Mouse (Mus musculus): ENCODE results near the gene Retnlb. TPM values are rescaled to one million over a fixed set of nuclear protein-coding genes. Genes with fewer than 3 reads are reported as not detected.

The Retnlb gene
- polyA plus RNA-seq, 1 experiment from 2014 or later: not detected

- H3K4me1 ChIP-seq (ENCODE audit: control insufficient read depth, insufficient read depth, low read length): no peaks in the 10 kb centered on the region
- no peak overlapping the region for H3K4me3 ChIP-seq (ENCODE audit: low read length)
- ATAC-seq (ENCODE audit: low FRiP score, low TSS enrichment): no peak
- no peak overlapping the region for H3K9ac ChIP-seq (ENCODE audit: low read depth, low read length)
- no peaks in the 10 kb centered on the region for H3K27me3 ChIP-seq (ENCODE audit: control insufficient read depth, insufficient read depth, low read length)
- H3K4me2 ChIP-seq (replicated peaks; ENCODE audit: low read depth, low read length): no peak overlapping the region
- WGBS: 88% methylated on average over 1 of the region's 1 CpGs
- no peaks in the 10 kb centered on the region for H3K36me3 ChIP-seq (ENCODE audit: control insufficient read depth, insufficient read depth, low read length)
- no peak overlapping the region for H3K27ac ChIP-seq (ENCODE audit: low read depth, low read length)
- no peaks in the 10 kb centered on the region for H3K9me3 ChIP-seq (ENCODE audit: control insufficient read depth, low read length)
Observed at GRCm38 (mm10) chr16:48805412-48805811, 11.2 kb upstream of the Retnlb start.

GRCm38 (mm10) chr16:48806521-48806920 is 10.1 kb upstream of the Retnlb start:
- WGBS: 90% methylated on average over 1 of the region's 1 CpGs
- Histone ChIP-seq H3K27ac (ENCODE audit: low read depth, low read length) (no peak overlapping the region), H3K4me1 (ENCODE audit: control insufficient read depth, insufficient read depth, low read length) (no peaks in the 10 kb centered on the region), H3K4me2 (replicated peaks; ENCODE audit: low read depth, low read length) (no peak overlapping the region), H3K9me3 (ENCODE audit: control insufficient read depth, low read length) (no peaks in the 10 kb centered on the region), H3K36me3 (ENCODE audit: control insufficient read depth, insufficient read depth, low read length) (no peaks in the 10 kb centered on the region), H3K4me3 (ENCODE audit: low read length) (no peak overlapping the region), H3K27me3 (ENCODE audit: control insufficient read depth, insufficient read depth, low read length) (no peaks in the 10 kb centered on the region), H3K9ac (ENCODE audit: low read depth, low read length) (no peak overlapping the region)
- no peak for ATAC-seq (ENCODE audit: low FRiP score, low TSS enrichment)

DNA sequence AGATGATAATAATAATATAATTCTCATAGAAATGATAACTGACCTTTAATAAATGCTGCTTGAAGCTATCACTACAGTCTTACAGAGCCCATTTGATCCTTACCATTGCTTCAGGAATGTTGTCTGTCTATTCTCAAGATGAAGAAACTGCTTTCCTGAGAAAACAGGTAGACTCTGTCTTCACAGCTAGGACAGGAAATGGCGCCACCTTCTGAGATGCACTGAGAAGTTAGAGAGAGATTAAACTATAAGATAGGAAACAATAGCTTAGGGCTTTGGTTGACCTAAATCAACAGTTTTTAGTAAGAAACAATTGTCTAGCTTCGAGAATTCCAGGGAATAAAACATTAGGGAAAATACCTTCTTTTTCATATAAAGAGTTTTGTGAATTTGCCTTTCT is 7.3 kb upstream of the Retnlb start:
- H3K4me3 ChIP-seq (ENCODE audit: low read length): no peak overlapping the region
- no peaks in the 10 kb centered on the region for H3K36me3 ChIP-seq (ENCODE audit: control insufficient read depth, insufficient read depth, low read length)
- H3K4me1 ChIP-seq (ENCODE audit: control insufficient read depth, insufficient read depth, low read length): no peaks in the 10 kb centered on the region
- 57% methylated on average over 2 of the region's 2 CpGs for WGBS
- H3K4me2 ChIP-seq (replicated peaks; ENCODE audit: low read depth, low read length): no peak overlapping the region
- no peaks in the 10 kb centered on the region for H3K27me3 ChIP-seq (ENCODE audit: control insufficient read depth, insufficient read depth, low read length)
- no peak overlapping the region for H3K9ac ChIP-seq (ENCODE audit: low read depth, low read length)
- ATAC-seq (ENCODE audit: low FRiP score, low TSS enrichment): no peak
- no peak overlapping the region for H3K27ac ChIP-seq (ENCODE audit: low read depth, low read length)
- H3K9me3 ChIP-seq (ENCODE audit: control insufficient read depth, low read length): no peaks in the 10 kb centered on the region

- WGBS: 73% methylated on average over 7 of the region's 7 CpGs
- Histone ChIP-seq H3K27ac (ENCODE audit: low read depth, low read length) (no peak overlapping the region), H3K36me3 (ENCODE audit: control insufficient read depth, insufficient read depth, low read length) (no peaks in the 10 kb centered on the region), H3K27me3 (ENCODE audit: control insufficient read depth, insufficient read depth, low read length) (no peaks in the 10 kb centered on the region), H3K9ac (ENCODE audit: low read depth, low read length) (no peak overlapping the region), H3K4me2 (replicated peaks; ENCODE audit: low read depth, low read length) (no peak overlapping the region), H3K4me1 (ENCODE audit: control insufficient read depth, insufficient read depth, low read length) (no peaks in the 10 kb centered on the region), H3K9me3 (ENCODE audit: control insufficient read depth, low read length) (no peaks in the 10 kb centered on the region), H3K4me3 (ENCODE audit: low read length) (no peak overlapping the region)
- ATAC-seq (ENCODE audit: low FRiP score, low TSS enrichment): no peak
Observed at GRCm38 (mm10) chr16:48811881-48812436, 4.7 kb upstream of the Retnlb start.

DNA sequence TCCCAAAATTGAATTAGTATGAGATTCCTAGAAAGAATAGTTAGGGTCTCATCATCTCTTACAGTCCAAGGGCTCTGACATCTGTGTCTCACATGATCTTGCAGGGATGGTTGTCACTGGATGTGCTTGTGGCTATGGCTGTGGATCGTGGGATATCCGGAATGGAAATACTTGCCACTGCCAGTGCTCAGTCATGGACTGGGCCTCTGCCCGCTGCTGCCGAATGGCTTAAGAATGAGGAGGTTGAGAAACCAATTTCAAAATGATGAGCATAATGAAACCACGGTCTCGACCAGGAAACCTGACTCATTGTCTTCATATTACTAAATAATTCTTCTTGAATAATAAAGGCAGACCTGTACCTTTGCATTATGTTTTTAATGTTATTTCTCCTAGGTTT is 1.9 kb downstream of the Retnlb start:
- 90% methylated on average over 6 of the region's 6 CpGs for WGBS
- no peak overlapping the region for H3K27ac ChIP-seq (ENCODE audit: low read depth, low read length)
- no peak overlapping the region for H3K4me2 ChIP-seq (replicated peaks; ENCODE audit: low read depth, low read length)
- no peak overlapping the region for H3K9ac ChIP-seq (ENCODE audit: low read depth, low read length)
- no peaks in the 10 kb centered on the region for H3K27me3 ChIP-seq (ENCODE audit: control insufficient read depth, insufficient read depth, low read length)
- H3K4me3 ChIP-seq (ENCODE audit: low read length): no peak overlapping the region
- H3K4me1 ChIP-seq (ENCODE audit: control insufficient read depth, insufficient read depth, low read length): no peaks in the 10 kb centered on the region
- no peaks in the 10 kb centered on the region for H3K9me3 ChIP-seq (ENCODE audit: control insufficient read depth, low read length)
- no peak for ATAC-seq (ENCODE audit: low FRiP score, low TSS enrichment)
- no peaks in the 10 kb centered on the region for H3K36me3 ChIP-seq (ENCODE audit: control insufficient read depth, insufficient read depth, low read length)

GRCm38 (mm10) chr16:48826474-48826873 is 9.8 kb downstream of the Retnlb start:
- Histone ChIP-seq H3K4me2 (replicated peaks; ENCODE audit: low read depth, low read length) (no peak overlapping the region), H3K4me3 (ENCODE audit: low read length) (no peak overlapping the region), H3K27ac (ENCODE audit: low read depth, low read length) (no peak overlapping the region), H3K27me3 (ENCODE audit: control insufficient read depth, insufficient read depth, low read length) (no peaks in the 10 kb centered on the region), H3K4me1 (ENCODE audit: control insufficient read depth, insufficient read depth, low read length) (no peaks in the 10 kb centered on the region), H3K9me3 (ENCODE audit: control insufficient read depth, low read length) (no peaks in the 10 kb centered on the region), H3K9ac (ENCODE audit: low read depth, low read length) (no peak overlapping the region), H3K36me3 (ENCODE audit: control insufficient read depth, insufficient read depth, low read length) (no peaks in the 10 kb centered on the region)
- 84% methylated on average over 3 of the region's 3 CpGs for WGBS
- ATAC-seq (ENCODE audit: low FRiP score, low TSS enrichment): no peak

GRCm38 (mm10) chr16:48827625-48828024 is 11.0 kb downstream of the Retnlb start:
- Histone ChIP-seq H3K4me2 (replicated peaks; ENCODE audit: low read depth, low read length) (no peak overlapping the region), H3K4me1 (ENCODE audit: control insufficient read depth, insufficient read depth, low read length) (no peaks in the 10 kb centered on the region), H3K9ac (ENCODE audit: low read depth, low read length) (no peak overlapping the region), H3K4me3 (ENCODE audit: low read length) (no peak overlapping the region), H3K36me3 (ENCODE audit: control insufficient read depth, insufficient read depth, low read length) (no peaks in the 10 kb centered on the region), H3K9me3 (ENCODE audit: control insufficient read depth, low read length) (no peaks in the 10 kb centered on the region), H3K27me3 (ENCODE audit: control insufficient read depth, insufficient read depth, low read length) (no peaks in the 10 kb centered on the region), H3K27ac (ENCODE audit: low read depth, low read length) (no peak overlapping the region)
- no peak for ATAC-seq (ENCODE audit: low FRiP score, low TSS enrichment)
- WGBS: 20% methylated on average over 1 of the region's 1 CpGs

- Histone ChIP-seq H3K36me3 (ENCODE audit: control insufficient read depth, insufficient read depth, low read length) (no peaks in the 10 kb centered on the region), H3K4me2 (replicated peaks; ENCODE audit: low read depth, low read length) (no peak overlapping the region), H3K4me3 (ENCODE audit: low read length) (no peak overlapping the region), H3K27ac (ENCODE audit: low read depth, low read length) (no peak overlapping the region), H3K9me3 (ENCODE audit: control insufficient read depth, low read length) (no peaks in the 10 kb centered on the region), H3K9ac (ENCODE audit: low read depth, low read length) (no peak overlapping the region), H3K4me1 (ENCODE audit: control insufficient read depth, insufficient read depth, low read length) (no peaks in the 10 kb centered on the region), H3K27me3 (ENCODE audit: control insufficient read depth, insufficient read depth, low read length) (no peaks in the 10 kb centered on the region)
- ATAC-seq (ENCODE audit: low FRiP score, low TSS enrichment): no peak
- 82% methylated on average over 4 of the region's 4 CpGs for WGBS
Observed at GRCm38 (mm10) chr16:48829060-48829459, 12.4 kb downstream of the Retnlb start.

GRCm38 (mm10) chr16:48832055-48832454 is 15.4 kb downstream of the Retnlb start:
- Histone ChIP-seq H3K27me3 (ENCODE audit: control insufficient read depth, insufficient read depth, low read length) (no peaks in the 10 kb centered on the region), H3K4me2 (replicated peaks; ENCODE audit: low read depth, low read length) (no peak overlapping the region), H3K4me1 (ENCODE audit: control insufficient read depth, insufficient read depth, low read length) (no peaks in the 10 kb centered on the region), H3K27ac (ENCODE audit: low read depth, low read length) (no peak overlapping the region), H3K9me3 (ENCODE audit: control insufficient read depth, low read length) (no peaks in the 10 kb centered on the region; the same call in 1 of the 2 replicates), H3K36me3 (ENCODE audit: control insufficient read depth, insufficient read depth, low read length) (no peaks in the 10 kb centered on the region), H3K4me3 (ENCODE audit: low read length) (no peak overlapping the region), H3K9ac (ENCODE audit: low read depth, low read length) (no peak overlapping the region)
- WGBS: 83% methylated on average over 7 of the region's 8 CpGs
- ATAC-seq (ENCODE audit: low FRiP score, low TSS enrichment): no peak

All from kidney, embryonic 14.5 days (tissue).